Mouse (Mus musculus) kidney, adult 2 months (tissue): Measurements from ENCODE around the gene Cul3. TPM values are rescaled to one million over a fixed set of nuclear protein-coding genes. Genes with fewer than 3 reads are reported as not detected.

Source experiments
- DNase-seq: peaks from one replicate; pipeline ENCODE4 v3.0.0; 2021
- H3K27ac ChIP-seq: fragments of 200-500 bp; 2 replicates; pipeline ENCODE4 v1.5.1; 2012; ENCODE audit warnings: low read depth, low read length, control low read depth, inconsistent platforms; ENCODE audit not compliant: insufficient read depth
- H3K27me3 ChIP-seq: fragments of 200-500 bp; replicated peaks from 2 replicates; pipeline ENCODE4 v1.6.1; 2012; ENCODE audit warnings: mild to moderate bottlenecking, moderate library complexity, low read length, inconsistent platforms; ENCODE audit not compliant: control insufficient read depth, insufficient read depth
- H3K36me3 ChIP-seq: fragments of 200-500 bp; 2 replicates; pipeline ENCODE4 v1.6.1; 2012; ENCODE audit warnings: mild to moderate bottlenecking, moderate library complexity, low read length, inconsistent platforms; ENCODE audit not compliant: control insufficient read depth, insufficient read depth
- H3K4me1 ChIP-seq: fragments of 200-500 bp; 2 replicates; pipeline ENCODE4 v1.6.1; 2011; ENCODE audit warnings: low read length; ENCODE audit not compliant: control insufficient read depth, insufficient read depth
- H3K4me3 ChIP-seq: fragments of 200-500 bp; 2 replicates; pipeline ENCODE4 v1.5.1; 2011; ENCODE audit warnings: mild to moderate bottlenecking, low read depth, low read length, control low read depth; ENCODE audit not compliant: insufficient read depth
- CTCF ChIP-seq: fragments of 200-500 bp; conservative IDR thresholded peaks from 2 replicates; pipeline ENCODE4 v1.5.1; 2011; ENCODE audit warnings: low read depth, mild to moderate bottlenecking, control low read depth, low read length, moderate library complexity, mixed read lengths; ENCODE audit not compliant: insufficient read depth, insufficient read length
- POLR2A ChIP-seq: fragments of 200-500 bp; IDR thresholded peaks from one replicate; pipeline ENCODE4 v1.6.1; 2011; ENCODE audit warnings: low read depth, low read length, control low read depth
- WGBS: fragments of 180-500 bp; shearing (Covaris S2); methylation state at CpG from one replicate; pipeline ENCODE4 v1.1.7; 2018; 5-methylcytosine and 5-hydroxymethylcytosine counted together
- polyA plus RNA-seq: library from polyadenylated mRNA; depleted of rRNA; stranded (reverse); fragments of >200 nt; gene quantifications from 2 replicates; pipeline ENCODE4 v1.2.3, GENCODE M21; 2012; rRNA removed

Cul3 gene
- polyA plus RNA-seq, result 15.8 and 23.9 TPM in 2 replicates

GRCm38 (mm10) chr1:80340436-80341376 is at the start of gene Cul3:
Cul3 (minus strand) TSS chr1:80340480.
- no peaks in the 10 kb centered on the region for H3K36me3 ChIP-seq
- TF ChIP-seq CTCF (no peak), POLR2A (peak; percentile 76)
- no peaks in the 10 kb centered on the region for H3K27me3 ChIP-seq
- H3K4me1 ChIP-seq, result peaks cover 11% of the 10 kb centered on the region
- 8% methylated on average over 76 of the region's 85 CpGs for WGBS
- H3K4me3 ChIP-seq, result peak within 1 kb of the TSS; percentile 91
- DNase-seq, result peak; percentile 97
- peak within 1 kb of the TSS; percentile 89 for H3K27ac ChIP-seq

- TF ChIP-seq CTCF, result no peak
- no peak for TF ChIP-seq POLR2A
- no peaks in the 10 kb centered on the region for H3K27me3 ChIP-seq
- H3K36me3 ChIP-seq, result no peaks in the 10 kb centered on the region
- peaks cover 17% of the 10 kb centered on the region; the same call in 1 of the 2 replicates for H3K4me1 ChIP-seq
- H3K4me3 ChIP-seq, result no peak overlapping the region
- peak; percentile 72 for DNase-seq
- H3K27ac ChIP-seq, result peak overlapping the region; percentile 21
- WGBS, result 42% methylated on average over 7 of the region's 7 CpGs
These were observed 49.2 kb upstream of the Cul3 start for GRCm38 (mm10) chr1:80389518-80389917.

- Histone ChIP-seq H3K27ac (no peak overlapping the region), H3K4me3 (no peak overlapping the region), H3K4me1 (no peaks in the 10 kb centered on the region), H3K36me3 (no peaks in the 10 kb centered on the region), H3K27me3 (no peaks in the 10 kb centered on the region)
- 76% methylated on average over 25 of the region's 25 CpGs for WGBS
- TF ChIP-seq POLR2A (no peak), CTCF (no peak)
- no peak for DNase-seq
These were observed 43.6 kb upstream of the Cul3 start for GRCm38 (mm10) chr1:80383613-80384589.

GRCm38 (mm10) chr1:80382928-80383327 is 42.6 kb upstream of the Cul3 start:
- Histone ChIP-seq H3K36me3 (no peaks in the 10 kb centered on the region), H3K4me3 (no peak overlapping the region), H3K4me1 (no peaks in the 10 kb centered on the region), H3K27ac (no peak overlapping the region), H3K27me3 (no peaks in the 10 kb centered on the region)
- 60% methylated on average over 7 of the region's 7 CpGs for WGBS
- TF ChIP-seq POLR2A (no peak), CTCF (no peak)
- no peak for DNase-seq

GRCm38 (mm10) chr1:80381302-80381701 is 41.0 kb upstream of the Cul3 start:
- no peak overlapping the region for H3K27ac ChIP-seq
- no peak for TF ChIP-seq CTCF
- TF ChIP-seq POLR2A, result no peak

GRCm38 (mm10) chr1:80372010-80372409 is 31.7 kb upstream of the Cul3 start:
- H3K27me3 ChIP-seq, result no peaks in the 10 kb centered on the region
- 89% methylated on average over 3 of the region's 3 CpGs for WGBS

More at GRCm38 (mm10) chr1:80381302-80381701, 41.0 kb upstream of the Cul3 start:
- WGBS, result 34% methylated on average over 4 of the region's 4 CpGs
- Histone ChIP-seq H3K27me3 (no peaks in the 10 kb centered on the region), H3K36me3 (no peaks in the 10 kb centered on the region), H3K4me1 (no peaks in the 10 kb centered on the region), H3K4me3 (no peak overlapping the region)
- DNase-seq, result no peak

More at GRCm38 (mm10) chr1:80372010-80372409, 31.7 kb upstream of the Cul3 start:
- Histone ChIP-seq H3K36me3 (no peaks in the 10 kb centered on the region), H3K27ac (no peak overlapping the region), H3K4me3 (no peak overlapping the region), H3K4me1 (no peaks in the 10 kb centered on the region)
- TF ChIP-seq CTCF (no peak), POLR2A (no peak)
- DNase-seq, result no peak
